Mouse (Mus musculus) retina, postnatal 7 days (tissue): ENCODE results near the gene Dusp16.

Source experiments
- DNase-seq: peaks from one replicate; pipeline ENCODE4 v3.0.0-alpha.2; 2012; ENCODE audit warnings: low read depth, low spot score

Gene Dusp16

GRCm38 (mm10) chr6:134793046-134793806 is 801 bp upstream of the Dusp16 start:
- no peak for DNase-seq

- no peak for DNase-seq
Observed at GRCm38 (mm10) chr6:134791251-134792118, 940 bp downstream of the Dusp16 start.

GRCm38 (mm10) chr6:134789100-134789499 is 3.3 kb downstream of the Dusp16 start:
- no peak for DNase-seq

- no peak for DNase-seq
Observed at GRCm38 (mm10) chr6:134786426-134786825, 6.0 kb downstream of the Dusp16 start.

- peak; percentile 72 for DNase-seq
Observed at GRCm38 (mm10) chr6:134782900-134783299, 9.5 kb downstream of the Dusp16 start.

- no peak for DNase-seq
Observed at GRCm38 (mm10) chr6:134781494-134781913, 10.9 kb downstream of the Dusp16 start.

GRCm38 (mm10) chr6:134780024-134780423 is 12.4 kb downstream of the Dusp16 start:
- no peak for DNase-seq

- no peak for DNase-seq
Observed at GRCm38 (mm10) chr6:134773961-134774360, 18.5 kb downstream of the Dusp16 start.

- no peak for DNase-seq
Observed at GRCm38 (mm10) chr6:134773292-134773893, 19.0 kb downstream of the Dusp16 start.

- DNase-seq, result no peak
Observed at GRCm38 (mm10) chr6:134770339-134770738, 22.1 kb downstream of the Dusp16 start.

GRCm38 (mm10) chr6:134764441-134765061 is 27.9 kb downstream of the Dusp16 start:
- no peak for DNase-seq

- DNase-seq, result no peak
Observed at GRCm38 (mm10) chr6:134763436-134763835, 29.0 kb downstream of the Dusp16 start.

GRCm38 (mm10) chr6:134761808-134762207 is 30.6 kb downstream of the Dusp16 start:
- no peak for DNase-seq

GRCm38 (mm10) chr6:134760926-134761544 is 31.4 kb downstream of the Dusp16 start:
- DNase-seq, result no peak

- DNase-seq, result no peak
Observed at GRCm38 (mm10) chr6:134756058-134756457, 36.4 kb downstream of the Dusp16 start.

GRCm38 (mm10) chr6:134753858-134754257 is 38.6 kb downstream of the Dusp16 start:
- DNase-seq, result no peak

- no peak for DNase-seq
Observed at GRCm38 (mm10) chr6:134753412-134753811, 39.0 kb downstream of the Dusp16 start.

- no peak for DNase-seq
Observed at GRCm38 (mm10) chr6:134751883-134752647, 40.4 kb downstream of the Dusp16 start.

GRCm38 (mm10) chr6:134751087-134751486 is 41.3 kb downstream of the Dusp16 start:
- no peak for DNase-seq

GRCm38 (mm10) chr6:134748126-134748525 is 44.3 kb downstream of the Dusp16 start:
- DNase-seq, result no peak

- DNase-seq, result no peak
Observed at GRCm38 (mm10) chr6:134745876-134746275, 46.5 kb downstream of the Dusp16 start.
